Mouse (Mus musculus) midbrain, postnatal 0 days (tissue): ENCODE measurements at regions not wholly inside any gene's neighbourhood (a gene's known extent, or its start where the extent isn't known, plus 50 kb on each side); places are given as distances from the start of the nearest gene placed in this dataset.

Experiments
- ATAC-seq: fragments of 200-750 bp; cut with Nextera tagmentation; 2 replicates; pipeline ENCODE4 v1.8.0; 2017; ENCODE audit warnings: moderate number of reproducible peaks, mild to moderate bottlenecking, moderate TSS enrichment, moderate library complexity; ENCODE audit not compliant: low FRiP score
- DNase-seq: peaks from one replicate; pipeline ENCODE4 v3.0.0-alpha.2; 2015; ENCODE audit warnings: low spot score
- H3K27ac ChIP-seq: fragments of 300-500 bp; sonication (generic); 2 replicates; pipeline ENCODE4 v1.5.1; 2014; ENCODE audit warnings: low read depth, mild to moderate bottlenecking, low read length, mixed read lengths
- H3K27me3 ChIP-seq: fragments of 300-500 bp; sonication (generic); 2 replicates; pipeline ENCODE4 v1.6.1; 2014; ENCODE audit warnings: low read length, control low read depth, mixed read lengths; ENCODE audit not compliant: insufficient read depth
- H3K36me3 ChIP-seq: fragments of 300-500 bp; sonication (generic); 2 replicates; pipeline ENCODE4 v1.6.1; 2014; ENCODE audit warnings: low read length, control low read depth, mixed read lengths; ENCODE audit not compliant: insufficient read depth
- H3K4me1 ChIP-seq: fragments of 300-500 bp; sonication (generic); 2 replicates; pipeline ENCODE4 v1.6.1; 2014; ENCODE audit warnings: mild to moderate bottlenecking, control low read depth, antibody characterized with exemption, low read length, mixed read lengths; ENCODE audit not compliant: insufficient read depth
- H3K4me2 ChIP-seq: fragments of 300-500 bp; sonication (generic); 2 replicates; pipeline ENCODE4 v1.6.1; 2014; ENCODE audit warnings: low read depth, mild to moderate bottlenecking, low read length, mixed read lengths; ENCODE audit not compliant: poor library complexity, severe bottlenecking
- H3K4me3 ChIP-seq: fragments of 300-500 bp; sonication (generic); 2 replicates; pipeline ENCODE4 v1.5.1; 2014; ENCODE audit warnings: low read depth, mild to moderate bottlenecking, low read length, moderate library complexity
- H3K9ac ChIP-seq: fragments of 300-500 bp; sonication (generic); replicated peaks from 2 replicates; pipeline ENCODE4 v1.6.1; 2014; ENCODE audit warnings: mild to moderate bottlenecking, low read length, moderate library complexity, mixed read lengths; ENCODE audit not compliant: poor library complexity, severe bottlenecking
- H3K9me3 ChIP-seq: fragments of 300-500 bp; sonication (generic); 2 replicates; pipeline ENCODE4 v1.6.1; 2016; ENCODE audit warnings: low read length, control low read depth
- CTCF ChIP-seq: IDR thresholded peaks from 2 replicates; pipeline ENCODE4 v1.5.1; 2016; ENCODE audit warnings: antibody characterized with exemption, mild to moderate bottlenecking
- WGBS: fragments of 180-500 bp; shearing (Covaris S2); extraction: QIAGEN DNeasy Blood & Tissue Kit; methylation state at CpG from one replicate; pipeline ENCODE4 v1.1.7; 2014; 5-methylcytosine and 5-hydroxymethylcytosine counted together

- no peaks in the 10 kb centered on the region for H3K4me1 ChIP-seq
- no peak for ATAC-seq
- no peaks in the 10 kb centered on the region for H3K36me3 ChIP-seq
- DNase-seq, result no peak
- no peak overlapping the region for H3K27ac ChIP-seq
- H3K9ac ChIP-seq, result no peak overlapping the region
- no peak overlapping the region for H3K4me2 ChIP-seq
- no peaks in the 10 kb centered on the region for H3K9me3 ChIP-seq
- no peak overlapping the region for H3K4me3 ChIP-seq
- no peaks in the 10 kb centered on the region for H3K27me3 ChIP-seq
- no peak for TF ChIP-seq CTCF
- 93% methylated on average over 4 of the region's 4 CpGs for WGBS
Observed at GRCm38 (mm10) chr11:91524019-91524418, 53.3 kb downstream of the Kif2b start.

GRCm38 (mm10) chr11:91479236-91479635 is 98.1 kb downstream of the Kif2b start:
- DNase-seq, result no peak
- Histone ChIP-seq H3K9ac (no peak overlapping the region), H3K4me2 (no peak overlapping the region), H3K9me3 (no peaks in the 10 kb centered on the region), H3K4me3 (no peak overlapping the region), H3K27me3 (no peaks in the 10 kb centered on the region), H3K4me1 (no peaks in the 10 kb centered on the region), H3K36me3 (no peaks in the 10 kb centered on the region), H3K27ac (no peak overlapping the region)
- no peak for TF ChIP-seq CTCF
- no peak for ATAC-seq
- 91% methylated on average over 2 of the region's 2 CpGs for WGBS

GRCm38 (mm10) chr11:91463578-91464401 is 113.6 kb downstream of the Kif2b start:
- H3K4me2 ChIP-seq, result no peak overlapping the region
- H3K4me1 ChIP-seq, result no peaks in the 10 kb centered on the region
- H3K9ac ChIP-seq, result no peak overlapping the region
- H3K4me3 ChIP-seq, result no peak overlapping the region
- H3K27ac ChIP-seq, result no peak overlapping the region
- DNase-seq, result no peak
- TF ChIP-seq CTCF, result no peak
- WGBS, result 26% methylated on average over 8 of the region's 8 CpGs
- H3K9me3 ChIP-seq, result no peaks in the 10 kb centered on the region
- no peaks in the 10 kb centered on the region for H3K36me3 ChIP-seq
- ATAC-seq, result no peak
- no peaks in the 10 kb centered on the region for H3K27me3 ChIP-seq

GRCm38 (mm10) chr11:91461946-91462345 is 115.4 kb downstream of the Kif2b start:
- no peaks in the 10 kb centered on the region for H3K36me3 ChIP-seq
- no peaks in the 10 kb centered on the region for H3K9me3 ChIP-seq
- no peak overlapping the region for H3K4me3 ChIP-seq
- no peak for TF ChIP-seq CTCF
- H3K9ac ChIP-seq, result no peak overlapping the region
- H3K27ac ChIP-seq, result no peak overlapping the region
- no peak overlapping the region for H3K4me2 ChIP-seq
- ATAC-seq (no peak), DNase-seq (peak; percentile 68)
- H3K4me1 ChIP-seq, result no peaks in the 10 kb centered on the region
- no peaks in the 10 kb centered on the region for H3K27me3 ChIP-seq
- 40% methylated on average over 3 of the region's 3 CpGs for WGBS

GRCm38 (mm10) chr11:91442361-91442760 is 135.0 kb downstream of the Kif2b start:
- Histone ChIP-seq H3K27ac (no peak overlapping the region), H3K4me3 (no peak overlapping the region), H3K4me2 (no peak overlapping the region), H3K4me1 (no peaks in the 10 kb centered on the region), H3K36me3 (no peaks in the 10 kb centered on the region), H3K27me3 (no peaks in the 10 kb centered on the region), H3K9ac (no peak overlapping the region), H3K9me3 (no peaks in the 10 kb centered on the region)
- no peak for ATAC-seq
- WGBS, result 86% methylated on average over 4 of the region's 4 CpGs
- TF ChIP-seq CTCF, result no peak
- no peak for DNase-seq

GRCm38 (mm10) chr11:91432195-91432594 is 145.2 kb downstream of the Kif2b start:
- WGBS, result 90% methylated on average over 5 of the region's 5 CpGs
- no peak for TF ChIP-seq CTCF
- Histone ChIP-seq H3K4me2 (no peak overlapping the region), H3K27ac (no peak overlapping the region), H3K27me3 (no peaks in the 10 kb centered on the region), H3K36me3 (no peaks in the 10 kb centered on the region), H3K9me3 (no peaks in the 10 kb centered on the region), H3K4me1 (no peaks in the 10 kb centered on the region), H3K4me3 (no peak overlapping the region), H3K9ac (no peak overlapping the region)
- DNase-seq (no peak), ATAC-seq (no peak)
